Mouse (Mus musculus) liver, embryonic 13.5 days (tissue): ENCODE results near the gene Dpp4. TPM values are rescaled to one million over a fixed set of nuclear protein-coding genes. Genes with fewer than 3 reads are reported as not detected.

ENCODE experiments used
- ATAC-seq: fragments of 200-750 bp; cut with Nextera tagmentation; 2 replicates; pipeline ENCODE4 v1.8.0; 2017; ENCODE audit warnings: low read depth, mild to moderate bottlenecking, moderate number of reproducible peaks, moderate library complexity
- DNase-seq: peaks from one replicate; pipeline ENCODE4 v3.0.0; 2022
- H3K27ac ChIP-seq: fragments of 300-500 bp; sonication (generic); 2 replicates; pipeline ENCODE4 v1.5.1; 2015; ENCODE audit warnings: moderate library complexity, mild to moderate bottlenecking, inconsistent platforms
- H3K27me3 ChIP-seq: fragments of 300-500 bp; sonication (generic); 2 replicates; pipeline ENCODE4 v1.6.1; 2015; ENCODE audit warnings: mild to moderate bottlenecking, inconsistent platforms
- H3K36me3 ChIP-seq: fragments of 300-500 bp; sonication (generic); 2 replicates; pipeline ENCODE4 v1.6.1; 2015; ENCODE audit warnings: mild to moderate bottlenecking, inconsistent platforms
- H3K4me1 ChIP-seq: fragments of 300-500 bp; sonication (generic); replicated peaks from 2 replicates; pipeline ENCODE4 v1.6.1; 2015; ENCODE audit warnings: inconsistent platforms
- H3K4me2 ChIP-seq: fragments of 300-500 bp; sonication (generic); 2 replicates; pipeline ENCODE4 v1.6.1; 2015; ENCODE audit warnings: inconsistent platforms, mild to moderate bottlenecking, moderate library complexity
- H3K4me3 ChIP-seq: fragments of 300-500 bp; sonication (generic); replicated peaks from 2 replicates; pipeline ENCODE4 v1.5.1; 2015; ENCODE audit warnings: mild to moderate bottlenecking, inconsistent platforms
- H3K9ac ChIP-seq: fragments of 300-500 bp; sonication (generic); 2 replicates; pipeline ENCODE4 v1.6.1; 2015; ENCODE audit warnings: mild to moderate bottlenecking, inconsistent platforms
- H3K9me3 ChIP-seq: fragments of 300-500 bp; sonication (generic); replicated peaks from 2 replicates; pipeline ENCODE4 v1.6.1; 2016; ENCODE audit warnings: inconsistent platforms
- WGBS: fragments of 180-500 bp; shearing (Covaris S2); methylation state at CpG from one replicate; pipeline ENCODE4 v1.1.7; 2015; ENCODE audit not compliant: insufficient replicate concordance; 5-methylcytosine and 5-hydroxymethylcytosine counted together
- polyA plus RNA-seq: library from polyadenylated mRNA; unstranded; fragments of >200 nt; fragmentation: Nextera tagmentation; extraction: Ambion mirVana; gene quantifications from 2 replicates; pipeline ENCODE4 v1.2.1, GENCODE M21; 2015

The Dpp4 gene
- polyA plus RNA-seq, 1 experiment from 2014 or later: 3.4 TPM

DNA sequence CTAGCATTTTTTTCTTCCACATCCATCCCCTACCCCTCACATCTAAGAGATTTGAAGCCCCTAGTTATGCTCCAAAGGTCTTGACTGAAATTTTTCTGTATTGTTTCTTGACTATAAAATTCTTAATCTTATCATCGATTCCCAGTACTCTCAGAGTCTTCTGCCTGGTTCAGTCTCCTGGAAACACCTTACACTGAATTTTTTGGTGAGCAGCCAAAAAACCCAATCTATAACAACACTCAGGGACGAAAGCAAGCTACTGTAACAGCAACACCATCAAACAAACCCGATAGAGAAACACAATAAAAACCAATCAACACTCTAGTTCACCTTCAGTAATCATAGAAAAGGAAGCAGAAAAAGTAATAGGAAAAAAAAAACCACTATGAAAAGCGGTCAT, 28.1 kb upstream of the Dpp4 start:
- Histone ChIP-seq H3K27me3 (no peaks in the 10 kb centered on the region), H3K4me3 (no peak overlapping the region), H3K27ac (no peak overlapping the region), H3K9ac (no peak overlapping the region), H3K9me3 (no peaks in the 10 kb centered on the region), H3K4me1 (peaks cover 11% of the 10 kb centered on the region), H3K4me2 (no peak overlapping the region), H3K36me3 (no peaks in the 10 kb centered on the region)
- ATAC-seq: no peak
- DNase-seq: no peak
- 62% methylated on average over 4 of the region's 4 CpGs for WGBS

DNA sequence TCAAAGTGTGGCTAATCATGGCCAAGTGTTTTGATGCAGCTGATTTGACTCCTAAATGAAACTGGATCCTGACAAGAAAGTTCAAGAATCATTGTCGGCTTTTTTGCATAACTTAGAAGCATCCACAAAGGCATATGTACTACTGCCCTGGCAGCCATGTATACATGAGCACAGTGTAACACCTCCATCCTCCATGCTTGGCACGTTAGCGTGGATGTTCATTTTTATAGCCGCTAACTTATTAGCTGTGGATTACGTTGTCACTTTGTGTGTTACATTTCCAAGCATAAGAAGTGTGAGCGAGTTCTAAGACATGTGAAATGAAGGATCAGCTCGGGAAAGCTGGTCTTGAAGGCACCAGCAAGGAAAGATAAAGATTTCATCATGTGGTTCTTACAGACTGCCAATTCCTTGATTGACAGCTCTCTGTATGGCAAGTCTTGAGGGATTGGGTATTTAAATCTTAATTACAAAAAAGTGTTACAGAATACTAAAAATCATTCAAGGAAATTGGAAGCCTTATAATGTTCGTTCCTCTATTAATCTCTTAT, 19.3 kb upstream of the Dpp4 start:
- H3K36me3 ChIP-seq: no peaks in the 10 kb centered on the region
- no peaks in the 10 kb centered on the region for H3K27me3 ChIP-seq
- DNase-seq (no peak), ATAC-seq (no peak)
- H3K27ac ChIP-seq: no peak overlapping the region
- H3K4me3 ChIP-seq: no peak overlapping the region
- WGBS: 71% methylated on average over 8 of the region's 8 CpGs
- no peak overlapping the region for H3K4me2 ChIP-seq
- H3K9me3 ChIP-seq: no peaks in the 10 kb centered on the region
- no peak overlapping the region for H3K9ac ChIP-seq
- H3K4me1 ChIP-seq: no peaks in the 10 kb centered on the region

DNA sequence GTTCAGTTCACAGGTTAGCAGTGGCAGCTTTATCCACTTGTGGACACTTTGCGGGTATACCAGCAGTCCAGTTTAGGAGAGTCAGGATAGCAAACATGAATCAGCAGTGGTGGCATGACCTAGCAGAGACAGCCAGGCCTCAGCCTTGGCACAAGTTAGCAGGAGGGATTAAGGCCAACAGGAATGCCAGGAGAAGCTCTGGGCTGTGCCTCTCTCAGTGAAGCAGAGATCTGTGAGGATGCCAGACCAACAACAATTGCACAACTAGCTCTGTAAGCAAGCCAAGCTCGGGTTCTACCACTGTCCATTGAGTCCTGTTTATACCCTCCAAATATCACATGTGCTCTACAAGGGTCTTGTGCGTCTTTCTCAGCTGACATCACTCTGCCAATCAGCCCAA, 13.9 kb upstream of the Dpp4 start:
- Histone ChIP-seq H3K4me3 (no peak overlapping the region), H3K4me1 (no peaks in the 10 kb centered on the region), H3K9ac (no peak overlapping the region), H3K27ac (no peak overlapping the region), H3K27me3 (no peaks in the 10 kb centered on the region), H3K9me3 (no peaks in the 10 kb centered on the region), H3K4me2 (no peak overlapping the region), H3K36me3 (no peaks in the 10 kb centered on the region)
- WGBS: 75% methylated on average over 3 of the region's 3 CpGs
- ATAC-seq (no peak), DNase-seq (no peak)

DNA sequence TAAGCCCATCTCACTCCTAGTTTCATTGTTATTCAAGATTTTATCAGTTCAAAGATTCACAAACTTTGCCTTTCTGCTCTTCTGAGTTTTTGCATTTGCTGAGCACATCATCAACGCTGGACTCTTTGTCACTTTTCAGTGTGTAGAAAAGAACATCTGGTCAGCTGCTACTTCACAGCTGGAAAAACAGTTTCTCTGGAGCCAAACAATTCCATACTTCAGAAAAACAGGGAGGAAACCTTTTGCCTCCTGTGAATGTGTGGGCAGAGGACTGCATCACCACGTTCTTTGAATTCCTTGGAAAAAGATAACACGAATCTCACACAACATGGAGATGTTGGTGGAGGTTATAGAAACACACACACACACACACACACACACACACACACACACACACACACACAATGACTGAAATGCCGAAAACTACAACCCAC, 11.3 kb upstream of the Dpp4 start:
- Histone ChIP-seq H3K9ac (no peak overlapping the region), H3K4me3 (no peak overlapping the region), H3K4me1 (no peaks in the 10 kb centered on the region), H3K4me2 (no peak overlapping the region), H3K9me3 (no peaks in the 10 kb centered on the region), H3K27me3 (no peaks in the 10 kb centered on the region), H3K27ac (no peak overlapping the region), H3K36me3 (no peaks in the 10 kb centered on the region)
- DNase-seq (no peak), ATAC-seq (no peak)
- WGBS: 48% methylated on average over 4 of the region's 4 CpGs

DNA sequence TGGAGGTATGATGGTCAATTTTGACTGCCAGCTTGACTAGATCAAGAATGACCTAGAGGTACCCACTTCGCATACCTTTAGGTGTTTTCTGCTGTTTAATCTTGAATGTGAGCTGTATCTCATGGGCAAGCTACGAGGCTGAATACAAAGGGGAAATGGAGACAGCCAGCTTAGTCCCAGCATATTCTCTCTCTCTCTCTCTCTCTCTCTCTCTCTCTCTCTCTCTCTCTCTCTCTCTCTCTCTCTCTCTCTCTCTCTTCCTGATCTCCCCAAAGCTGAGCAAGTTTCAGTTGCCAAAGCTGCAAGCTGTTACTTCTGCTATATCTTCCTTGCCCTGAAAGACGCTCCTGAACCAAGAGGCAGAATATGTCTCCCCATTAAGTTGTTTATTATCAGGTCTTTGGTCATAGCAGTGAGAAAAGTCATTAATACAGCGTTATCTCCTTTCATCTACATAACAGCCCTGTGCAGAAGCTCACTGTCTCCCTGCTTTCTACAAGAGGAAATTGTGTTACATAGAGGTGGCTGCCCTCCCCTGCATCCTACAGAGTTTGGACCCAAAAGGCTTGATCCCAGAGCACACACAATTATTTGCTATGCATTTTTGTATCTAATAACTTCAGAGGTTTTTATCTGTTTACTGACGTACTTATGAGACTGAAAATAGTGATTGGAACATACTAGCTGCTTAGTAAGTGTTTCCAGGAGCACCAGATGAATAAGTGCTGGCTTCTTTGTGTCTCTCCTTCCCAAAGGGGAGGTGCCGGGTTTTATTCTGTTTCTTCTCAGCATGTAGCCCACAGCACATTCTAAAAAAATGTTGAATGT, 10.7 kb upstream of the Dpp4 start:
- Histone ChIP-seq H3K9me3 (no peaks in the 10 kb centered on the region), H3K9ac (no peak overlapping the region), H3K4me1 (no peaks in the 10 kb centered on the region), H3K36me3 (no peaks in the 10 kb centered on the region), H3K4me3 (no peak overlapping the region), H3K27ac (no peak overlapping the region), H3K4me2 (no peak overlapping the region), H3K27me3 (no peaks in the 10 kb centered on the region)
- ATAC-seq: no peak
- WGBS: 60% methylated on average over 6 of the region's 6 CpGs
- DNase-seq: no peak

DNA sequence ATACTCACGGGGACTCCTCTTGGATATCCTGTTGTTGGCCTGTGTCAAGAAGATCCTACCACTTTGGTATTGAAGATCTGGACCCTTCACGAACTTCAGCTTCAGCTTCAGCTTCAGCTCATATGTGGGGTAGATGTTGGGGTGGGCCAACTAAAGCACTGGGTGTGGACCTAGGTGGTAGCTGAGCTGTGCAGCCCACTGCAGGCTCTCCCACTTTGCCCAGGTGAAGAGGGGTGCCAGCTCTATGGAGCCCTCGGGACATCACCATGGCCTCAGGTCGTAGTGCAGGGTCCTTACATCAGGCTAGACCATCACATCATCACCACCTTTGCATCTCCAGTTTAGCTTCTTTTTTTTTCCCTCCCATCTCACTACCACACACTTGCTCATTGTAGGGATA, 9.2 kb upstream of the Dpp4 start:
- WGBS: 70% methylated on average over 4 of the region's 4 CpGs
- H3K36me3 ChIP-seq: no peaks in the 10 kb centered on the region
- H3K9ac ChIP-seq: no peak overlapping the region
- no peak overlapping the region for H3K4me2 ChIP-seq
- H3K4me1 ChIP-seq: no peaks in the 10 kb centered on the region
- no peaks in the 10 kb centered on the region for H3K9me3 ChIP-seq
- no peak overlapping the region for H3K27ac ChIP-seq
- ATAC-seq: no peak
- no peak overlapping the region for H3K4me3 ChIP-seq
- no peak for DNase-seq
- no peaks in the 10 kb centered on the region for H3K27me3 ChIP-seq

DNA sequence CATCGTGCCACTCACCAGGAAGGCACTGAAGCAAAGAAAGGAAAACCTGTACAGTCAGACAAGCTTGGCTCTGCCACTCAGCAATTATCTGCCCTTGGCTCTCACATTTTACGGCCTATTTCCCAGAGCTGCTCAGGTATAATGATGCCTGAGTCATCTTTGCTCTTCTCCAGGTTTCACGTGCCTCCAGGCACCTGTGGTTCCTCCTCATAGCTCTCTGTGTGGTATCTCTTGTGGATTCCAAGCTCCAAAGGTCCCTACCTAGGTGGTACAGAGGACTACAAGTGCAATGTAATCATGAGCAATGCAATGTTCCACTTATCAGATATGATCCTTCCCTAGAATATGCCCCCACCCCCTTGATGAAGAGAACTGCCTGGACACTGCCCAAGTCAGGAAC, 8.0 kb upstream of the Dpp4 start:
- H3K9me3 ChIP-seq: no peaks in the 10 kb centered on the region
- no peak overlapping the region for H3K4me2 ChIP-seq
- DNase-seq: no peak
- no peak for ATAC-seq
- H3K9ac ChIP-seq: no peak overlapping the region
- no peak overlapping the region for H3K27ac ChIP-seq
- no peaks in the 10 kb centered on the region for H3K27me3 ChIP-seq
- H3K4me1 ChIP-seq: no peaks in the 10 kb centered on the region
- no peak overlapping the region for H3K4me3 ChIP-seq
- no peaks in the 10 kb centered on the region for H3K36me3 ChIP-seq
- 49% methylated on average over 3 of the region's 3 CpGs for WGBS

DNA sequence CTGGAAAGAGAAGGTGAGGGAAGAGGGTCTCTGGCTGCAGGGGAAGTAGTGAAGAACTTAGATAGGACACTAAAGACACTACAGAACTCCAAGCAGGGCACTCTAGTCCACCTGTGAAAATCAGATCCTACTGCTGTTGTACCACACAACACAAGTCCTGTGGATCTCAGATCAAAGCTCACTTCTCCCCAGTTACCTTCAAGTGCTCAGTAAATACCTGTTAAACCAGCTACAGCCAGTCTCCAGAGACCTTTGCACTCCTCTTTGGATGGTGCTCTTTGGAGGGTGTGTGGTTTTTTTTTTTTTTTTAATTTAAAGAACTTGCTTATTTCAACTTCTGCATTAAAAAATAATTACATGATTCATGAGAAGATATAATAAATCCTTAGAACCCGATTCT, 5.2 kb upstream of the Dpp4 start:
- Histone ChIP-seq H3K9me3 (no peaks in the 10 kb centered on the region), H3K36me3 (no peaks in the 10 kb centered on the region), H3K4me1 (peaks cover under 1% of the 10 kb centered on the region; the same call in 1 of the 2 replicates), H3K27ac (no peak overlapping the region), H3K27me3 (0 out of 2 replicates have a peak, but pooled peaks cover under 1% of the 10 kb centered on the region), H3K4me2 (no peak overlapping the region), H3K9ac (no peak overlapping the region), H3K4me3 (no peak overlapping the region)
- no peak for DNase-seq
- WGBS: 51% methylated on average over 1 of the region's 1 CpGs
- ATAC-seq: no peak

DNA sequence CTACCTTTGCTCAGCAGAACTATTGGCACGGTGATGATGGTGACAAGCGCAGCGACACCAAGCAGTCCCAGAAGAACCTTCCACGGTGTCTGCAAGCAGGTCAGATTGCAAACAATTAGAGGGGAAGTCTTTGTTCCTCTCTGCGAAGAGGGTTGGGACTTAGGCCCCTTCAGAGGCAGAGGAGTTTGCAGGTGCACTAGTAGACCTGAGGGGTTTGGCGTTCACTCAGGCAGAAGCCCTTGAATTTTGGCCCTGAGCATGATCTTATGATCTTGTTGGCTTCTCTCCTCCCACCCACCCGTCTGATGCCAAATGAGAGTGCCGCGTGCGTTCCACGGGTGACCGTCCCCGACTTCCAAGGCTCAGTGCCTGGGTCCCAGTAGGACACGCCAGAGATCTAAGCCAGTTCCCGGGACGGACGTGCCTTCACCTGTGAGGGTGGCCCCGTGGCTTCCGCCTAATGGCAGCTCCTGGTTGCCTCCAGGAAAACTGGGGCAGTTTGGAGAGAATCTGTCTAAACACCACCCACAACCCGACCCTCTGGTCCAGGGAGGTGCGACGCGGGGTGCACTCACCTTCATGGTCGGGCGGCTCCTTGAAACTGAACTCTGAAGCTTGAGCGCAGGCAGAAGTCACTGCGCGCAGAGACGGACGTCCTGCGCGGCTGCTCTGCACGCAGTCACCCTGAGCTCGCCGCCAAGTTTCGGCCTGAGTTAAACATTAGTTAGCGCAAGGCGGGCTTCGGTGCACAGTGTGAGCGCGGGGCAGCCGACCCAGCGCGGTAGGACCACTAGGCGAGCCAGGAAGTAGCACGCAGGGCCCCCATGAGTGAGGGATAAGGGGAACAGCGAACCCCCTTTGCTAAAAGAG, 585 bp downstream of the Dpp4 start:
- Histone ChIP-seq H3K4me3 (peak overlapping the region; percentile 51), H3K27ac (no peak overlapping the region; the same call in 1 of the 2 replicates), H3K4me1 (peaks cover 3% of the 10 kb centered on the region; the same call in 1 of the 2 replicates), H3K9me3 (no peaks in the 10 kb centered on the region), H3K4me2 (peak overlapping the region; percentile 66), H3K9ac (peak overlapping the region; percentile 52), H3K27me3 (peaks cover 17% of the 10 kb centered on the region), H3K36me3 (no peaks in the 10 kb centered on the region)
- WGBS: 7% methylated on average over 47 of the region's 47 CpGs
- ATAC-seq (peak; percentile 70), DNase-seq (no peak)

DNA sequence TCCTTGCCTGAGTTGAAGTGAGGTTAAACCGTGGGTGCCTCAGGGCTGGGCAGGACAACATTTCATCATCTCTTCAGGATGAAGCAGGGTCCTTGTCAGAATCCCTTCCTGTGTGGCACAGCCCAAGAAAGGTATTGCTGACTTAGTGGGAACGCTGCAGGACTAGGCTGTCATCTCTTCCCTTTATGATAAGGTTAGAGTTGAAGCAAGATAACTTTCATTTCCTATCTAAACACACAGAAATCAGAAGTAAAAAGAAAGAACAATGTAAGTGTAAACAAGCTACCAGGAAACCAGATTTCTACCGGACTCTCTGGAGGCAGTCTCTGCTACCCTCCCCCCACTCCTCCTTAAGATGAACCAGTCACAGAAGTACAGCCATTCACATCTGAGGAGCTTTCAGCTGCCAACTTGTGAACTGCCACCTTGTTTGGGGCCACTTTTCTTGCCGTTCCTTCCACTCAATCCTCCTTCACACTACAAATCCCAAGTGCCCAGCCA, 3.3 kb downstream of the Dpp4 start:
- Histone ChIP-seq H3K4me2 (no peak overlapping the region), H3K27me3 (peaks cover 17% of the 10 kb centered on the region), H3K36me3 (no peaks in the 10 kb centered on the region), H3K4me3 (no peak overlapping the region), H3K4me1 (peaks cover 3% of the 10 kb centered on the region; the same call in 1 of the 2 replicates), H3K27ac (no peak overlapping the region), H3K9me3 (no peaks in the 10 kb centered on the region), H3K9ac (no peak overlapping the region)
- no peak for DNase-seq
- 11% methylated on average over 4 of the region's 4 CpGs for WGBS
- peak; percentile 45; the same call in 1 of the 2 replicates for ATAC-seq

DNA sequence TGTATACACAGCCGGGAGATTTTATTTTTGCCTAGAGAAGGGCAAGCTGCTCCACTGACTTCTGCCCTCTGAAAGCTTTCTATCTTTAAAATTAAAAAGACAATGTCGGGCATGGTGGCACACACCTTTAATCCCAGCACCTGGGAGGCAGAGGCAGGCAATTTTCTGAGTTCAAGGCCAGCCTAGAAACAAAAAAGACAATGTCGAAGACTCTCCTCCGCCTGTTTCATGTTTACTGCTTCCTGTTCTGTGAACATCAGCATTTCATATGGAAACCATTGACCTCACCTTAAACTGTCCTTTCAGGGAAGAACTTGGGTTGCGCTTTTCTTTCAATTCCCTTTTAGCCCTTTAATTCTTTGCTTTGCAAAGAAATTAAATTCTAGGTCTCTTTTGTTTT, 3.8 kb downstream of the Dpp4 start:
- Histone ChIP-seq H3K4me3 (no peak overlapping the region), H3K36me3 (no peaks in the 10 kb centered on the region), H3K4me1 (peaks cover 3% of the 10 kb centered on the region; the same call in 1 of the 2 replicates), H3K27ac (no peak overlapping the region), H3K9me3 (no peaks in the 10 kb centered on the region), H3K27me3 (peaks cover 17% of the 10 kb centered on the region), H3K9ac (no peak overlapping the region), H3K4me2 (no peak overlapping the region)
- ATAC-seq (no peak), DNase-seq (no peak)
- WGBS: 72% methylated on average over 5 of the region's 5 CpGs
